Mouse (Mus musculus) heart, adult 11 months (tissue): ENCODE results near the gene Ispd.
A peak's percentile ranks its signal among the peaks of the same experiment; 100 is the strongest.

Experiments
- DNase-seq: peaks from one replicate; pipeline ENCODE4 v3.0.0; 2022

Ispd gene

GRCm38 (mm10) chr12:36570414-36571095, 189.3 kb downstream of the Ispd start:
- no peak for DNase-seq

- no peak for DNase-seq
Observed at GRCm38 (mm10) chr12:36584828-36585227, 203.6 kb downstream of the Ispd start.

GRCm38 (mm10) chr12:36597539-36598250, 216.4 kb downstream of the Ispd start:
- DNase-seq: no peak

GRCm38 (mm10) chr12:36621960-36622736, 240.9 kb downstream of the Ispd start:
- DNase-seq: no peak

GRCm38 (mm10) chr12:36627204-36627603, 246.0 kb downstream of the Ispd start:
- no peak for DNase-seq

- DNase-seq: no peak
Observed at GRCm38 (mm10) chr12:36632427-36632826, 251.2 kb downstream of the Ispd start.

GRCm38 (mm10) chr12:36647514-36647913, 266.3 kb downstream of the Ispd start:
- DNase-seq: no peak

GRCm38 (mm10) chr12:36662496-36662895, 281.2 kb downstream of the Ispd start:
- DNase-seq: no peak

GRCm38 (mm10) chr12:36664783-36665182, 283.5 kb downstream of the Ispd start:
- DNase-seq: no peak

- DNase-seq: no peak
Observed at GRCm38 (mm10) chr12:36666771-36667170, 285.5 kb downstream of the Ispd start.

- DNase-seq: no peak
Observed at GRCm38 (mm10) chr12:36670164-36670908, 289.1 kb downstream of the Ispd start.

- no peak for DNase-seq
Observed at GRCm38 (mm10) chr12:36670915-36671579, 289.8 kb downstream of the Ispd start.

- DNase-seq: no peak
Observed at GRCm38 (mm10) chr12:36674481-36674880, 293.2 kb downstream of the Ispd start.

- peak; percentile 87 for DNase-seq
Observed at GRCm38 (mm10) chr12:36678220-36678619, 297.0 kb downstream of the Ispd start.

GRCm38 (mm10) chr12:36680883-36681505, 299.7 kb downstream of the Ispd start:
- no peak for DNase-seq

GRCm38 (mm10) chr12:36681779-36682178, 300.5 kb downstream of the Ispd start:
- no peak for DNase-seq

- no peak for DNase-seq
Observed at GRCm38 (mm10) chr12:36694072-36694471, 312.8 kb downstream of the Ispd start.

GRCm38 (mm10) chr12:36704380-36704779, 323.1 kb downstream of the Ispd start:
- DNase-seq: no peak

GRCm38 (mm10) chr12:36708810-36709209, 327.6 kb downstream of the Ispd start:
- DNase-seq: no peak

- peak; percentile 89 for DNase-seq
Observed at GRCm38 (mm10) chr12:36713866-36714662, 332.8 kb downstream of the Ispd start.

- no peak for DNase-seq
Observed at GRCm38 (mm10) chr12:36717526-36717925, 336.3 kb downstream of the Ispd start.
